Mouse (Mus musculus): ENCODE measurements around the gene Gnao1. TPM values are rescaled to one million over a fixed set of nuclear protein-coding genes. Genes with fewer than 3 reads are reported as not detected.

Gnao1 gene
- total and polyA plus RNA-seq, 3 experiments, result 1.1 to 13.5 (median 3.5) TPM

DNA sequence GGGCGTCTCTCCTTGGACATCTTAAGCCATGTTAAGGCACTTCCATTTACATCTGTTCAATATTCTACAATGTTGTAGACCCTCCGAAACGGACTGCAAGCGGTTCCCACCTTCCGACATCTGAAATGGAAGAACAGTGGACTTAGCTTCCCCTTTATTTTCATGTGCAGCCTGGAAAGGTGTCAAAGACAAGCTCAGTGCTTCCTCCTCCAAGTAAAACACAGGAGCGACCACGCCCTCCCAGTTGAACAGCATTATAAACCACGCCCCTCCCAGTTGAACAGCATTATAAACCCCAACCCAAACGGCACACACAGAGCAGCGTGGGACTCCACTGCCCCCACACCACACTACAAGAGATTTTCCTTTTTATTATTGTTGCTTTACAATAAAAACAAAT lies 161.7 kb downstream of the Gnao1 start:
- Histone ChIP-seq H3K27me3 (replicated peaks) (no peaks in the 10 kb centered on the region), H3K4me1 (ENCODE audit: control insufficient read depth in 1 of 2, insufficient read depth in 2 of 2) (peaks cover 0 to 4% of the 10 kb centered on the region in 2 experiments; a peak in 1 of 4 replicates), H3K4me2 (ENCODE audit: insufficient read depth, low read depth, poor library complexity, severe bottlenecking) (no peak overlapping the region), H3K4me3 (replicated peaks in 1 of 3; ENCODE audit: low read depth in 2 of 3, low read length in 2 of 3, poor library complexity in 1 of 3) (no peak overlapping the region), H3K36me3 (replicated peaks in 1 of 2; ENCODE audit: control insufficient read depth in 1 of 2, insufficient read depth in 1 of 2, low read length in 1 of 2) (peaks cover 49 to 76% of the 10 kb centered on the region in 2 experiments), H3K27ac (ENCODE audit: insufficient read depth, low read depth) (no peak overlapping the region), H3K9me3 (replicated peaks; ENCODE audit: low read length) (no peaks in the 10 kb centered on the region), H3K9ac (ENCODE audit: insufficient read depth, low read depth) (no peak overlapping the region), H3K79me2 (replicated peaks; ENCODE audit: control insufficient read depth, extremely low read depth, insufficient read depth, poor library complexity, severe bottlenecking) (no peaks in the 10 kb centered on the region)
- in situ Hi-C loops (cut with MboI; ENCODE audit: low pct_ligation_motif_present, low pct_unique_long_range_greater_than_20kb, low sequenced_read_pairs) (no loop called here), dilution Hi-C loops (cut with MboI; ENCODE audit: extremely low pct_ligation_motif_present, extremely low pct_unique_long_range_greater_than_20kb, low sequenced_read_pairs) (no loop called here)
- no peak for TF ChIP-seq JUN (IDR thresholded peaks at IDR 0.05; ENCODE audit: insufficient read depth, low read depth, low read length)
- no peak for TF ChIP-seq USF2 (conservative IDR thresholded peaks at IDR 0.05; ENCODE audit: low read depth, low read length)
- TF ChIP-seq POLR2A (IDR thresholded peaks at IDR 0.05; ENCODE audit: low read depth, low read length), result no peak
- no peak for DNase-seq (ENCODE audit: extremely low read depth)

- Histone ChIP-seq H3K9me3 (replicated peaks; ENCODE audit: low read length) (no peaks in the 10 kb centered on the region), H3K36me3 (replicated peaks in 1 of 2; ENCODE audit: control insufficient read depth in 1 of 2, insufficient read depth in 1 of 2, low read length in 1 of 2) (peaks cover 53 to 77% of the 10 kb centered on the region in 2 experiments), H3K79me2 (replicated peaks; ENCODE audit: control insufficient read depth, extremely low read depth, insufficient read depth, poor library complexity, severe bottlenecking) (no peaks in the 10 kb centered on the region), H3K4me2 (ENCODE audit: insufficient read depth, low read depth, poor library complexity, severe bottlenecking) (no peak overlapping the region), H3K27ac (ENCODE audit: insufficient read depth, low read depth) (no peak overlapping the region), H3K4me3 (replicated peaks in 1 of 3; ENCODE audit: low read depth in 2 of 3, low read length in 2 of 3, poor library complexity in 1 of 3) (no peak overlapping the region), H3K9ac (ENCODE audit: insufficient read depth, low read depth) (no peak overlapping the region), H3K27me3 (replicated peaks) (no peaks in the 10 kb centered on the region), H3K4me1 (ENCODE audit: control insufficient read depth in 1 of 2, insufficient read depth in 2 of 2) (peaks cover 0 to 4% of the 10 kb centered on the region in 2 experiments; a peak in 1 of 4 replicates)
- TF ChIP-seq SMC3 (IDR thresholded peaks at IDR 0.05; ENCODE audit: low read depth, low read length) (no peak), ZC3H11A (IDR thresholded peaks at IDR 0.05; ENCODE audit: low read depth, low read length) (no peak), ELF1 (IDR thresholded peaks at IDR 0.05; ENCODE audit: low read depth, low read length) (no peak), USF1 (IDR thresholded peaks at IDR 0.05; ENCODE audit: low read depth, low read length) (no peak), ZKSCAN1 (IDR thresholded peaks at IDR 0.05; ENCODE audit: borderline replicate concordance, low read depth, low read length) (no peak), NELFE (IDR thresholded peaks at IDR 0.05; ENCODE audit: low read depth, low read length) (no peak), CTCF (conservative IDR thresholded peaks at IDR 0.05 in 1 of 2, IDR thresholded peaks at IDR 0.05 in 1 of 2; ENCODE audit: low read depth in 2 of 2, low read length in 2 of 2) (no peak)
- DNase-seq (ENCODE audit: extremely low read depth), result no peak
- dilution Hi-C loops (cut with MboI; ENCODE audit: extremely low pct_ligation_motif_present, extremely low pct_unique_long_range_greater_than_20kb, low sequenced_read_pairs), result no loop called here
- in situ Hi-C loops (cut with MboI; ENCODE audit: low pct_ligation_motif_present, low pct_unique_long_range_greater_than_20kb, low sequenced_read_pairs), result no loop called here
Measured at GRCm38 (mm10) chr8:93972211-93972610, 162.4 kb downstream of the Gnao1 start.

DNA sequence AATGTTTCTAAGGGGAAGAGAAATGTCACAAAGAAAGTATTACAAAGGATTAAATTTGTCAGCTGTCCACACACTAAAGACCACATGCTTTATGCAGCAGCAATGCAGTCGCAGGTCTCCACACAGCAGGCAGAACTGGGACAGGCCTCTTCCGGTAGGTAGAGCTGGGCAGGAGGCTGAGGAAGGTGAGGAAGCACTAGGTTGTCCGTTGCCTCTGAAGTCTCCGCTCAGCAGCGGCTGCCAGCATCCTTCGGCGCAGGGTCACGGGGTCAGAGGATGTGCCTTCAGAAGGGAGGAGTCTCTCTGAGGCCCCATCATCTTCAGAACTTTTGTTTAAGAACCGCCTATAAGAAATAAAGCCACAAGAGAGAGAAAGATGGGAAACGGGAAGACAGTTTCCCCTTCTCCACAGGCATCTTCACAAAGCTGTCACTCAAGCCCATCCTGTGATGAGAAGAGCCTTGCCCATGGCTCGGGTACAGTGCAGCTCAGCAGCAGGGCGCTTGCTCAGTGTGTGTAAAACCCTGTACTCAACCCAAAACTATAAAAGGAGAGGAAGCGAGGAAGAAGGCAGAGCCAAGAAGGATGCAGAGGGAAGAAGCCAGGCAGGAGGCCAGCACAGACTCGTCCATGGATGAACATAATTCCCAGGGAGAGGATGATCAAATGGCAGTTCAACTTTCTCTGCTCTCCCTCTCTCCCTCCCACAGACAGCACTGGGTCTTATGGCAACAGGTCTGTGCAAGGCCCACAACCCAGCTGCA lies 163.4 kb downstream of the Gnao1 start:
- Histone ChIP-seq H3K9ac (ENCODE audit: insufficient read depth, low read depth) (no peak overlapping the region), H3K36me3 (replicated peaks in 1 of 2; ENCODE audit: control insufficient read depth in 1 of 2, insufficient read depth in 1 of 2, low read length in 1 of 2) (peaks cover 58 to 83% of the 10 kb centered on the region in 2 experiments), H3K4me3 (replicated peaks in 1 of 3; ENCODE audit: low read depth in 2 of 3, low read length in 2 of 3, poor library complexity in 1 of 3) (no peak overlapping the region), H3K4me2 (ENCODE audit: insufficient read depth, low read depth, poor library complexity, severe bottlenecking) (no peak overlapping the region), H3K4me1 (ENCODE audit: control insufficient read depth in 1 of 2, insufficient read depth in 2 of 2) (no peaks in the 10 kb centered on the region), H3K27me3 (replicated peaks) (no peaks in the 10 kb centered on the region), H3K9me3 (replicated peaks; ENCODE audit: low read length) (peaks cover 2% of the 10 kb centered on the region), H3K27ac (ENCODE audit: insufficient read depth, low read depth) (no peak overlapping the region), H3K79me2 (replicated peaks; ENCODE audit: control insufficient read depth, extremely low read depth, insufficient read depth, poor library complexity, severe bottlenecking) (no peaks in the 10 kb centered on the region)
- in situ Hi-C loops (cut with MboI; ENCODE audit: low pct_ligation_motif_present, low pct_unique_long_range_greater_than_20kb, low sequenced_read_pairs), result no loop called here
- dilution Hi-C loops (cut with MboI; ENCODE audit: extremely low pct_ligation_motif_present, extremely low pct_unique_long_range_greater_than_20kb, low sequenced_read_pairs), result no loop called here
- DNase-seq (ENCODE audit: extremely low read depth), result no peak
- TF ChIP-seq POLR2A (IDR thresholded peaks at IDR 0.05; ENCODE audit: low read depth, low read length), result no peak
- no peak for TF ChIP-seq TBP (conservative IDR thresholded peaks at IDR 0.05; ENCODE audit: low read depth, low read length)
- TF ChIP-seq MEF2A (IDR thresholded peaks at IDR 0.05; ENCODE audit: borderline replicate concordance, low read depth, low read length), result no peak
- TF ChIP-seq MYC (IDR thresholded peaks at IDR 0.05; ENCODE audit: low read depth, low read length), result no peak
- no peak for TF ChIP-seq CHD1 (IDR thresholded peaks at IDR 0.05; ENCODE audit: low read depth, low read length)
- TF ChIP-seq MAX (IDR thresholded peaks at IDR 0.05; ENCODE audit: low read length), result no peak
- no peak for TF ChIP-seq NELFE (IDR thresholded peaks at IDR 0.05; ENCODE audit: low read depth, low read length)
- no peak for TF ChIP-seq ELF1 (IDR thresholded peaks at IDR 0.05; ENCODE audit: low read depth, low read length)
- no peak for TF ChIP-seq ZMIZ1 (IDR thresholded peaks at IDR 0.05; ENCODE audit: low read depth, low read length)
- TF ChIP-seq MAZ (IDR thresholded peaks at IDR 0.05; ENCODE audit: low read depth, low read length), result no peak
- no peak for TF ChIP-seq ZKSCAN1 (IDR thresholded peaks at IDR 0.05; ENCODE audit: borderline replicate concordance, low read depth, low read length)
- TF ChIP-seq MXI1 (IDR thresholded peaks at IDR 0.05; ENCODE audit: low read depth, low read length), result no peak
- TF ChIP-seq TCF12 (IDR thresholded peaks at IDR 0.05; ENCODE audit: low read depth, low read length), result no peak
- no peak for TF ChIP-seq RCOR1 (conservative IDR thresholded peaks at IDR 0.05; ENCODE audit: low read depth, low read length)

Data from CH12.LX (cell line).